Mouse (Mus musculus): ENCODE results near the gene Hspb3.

Hspb3 gene

DNA sequence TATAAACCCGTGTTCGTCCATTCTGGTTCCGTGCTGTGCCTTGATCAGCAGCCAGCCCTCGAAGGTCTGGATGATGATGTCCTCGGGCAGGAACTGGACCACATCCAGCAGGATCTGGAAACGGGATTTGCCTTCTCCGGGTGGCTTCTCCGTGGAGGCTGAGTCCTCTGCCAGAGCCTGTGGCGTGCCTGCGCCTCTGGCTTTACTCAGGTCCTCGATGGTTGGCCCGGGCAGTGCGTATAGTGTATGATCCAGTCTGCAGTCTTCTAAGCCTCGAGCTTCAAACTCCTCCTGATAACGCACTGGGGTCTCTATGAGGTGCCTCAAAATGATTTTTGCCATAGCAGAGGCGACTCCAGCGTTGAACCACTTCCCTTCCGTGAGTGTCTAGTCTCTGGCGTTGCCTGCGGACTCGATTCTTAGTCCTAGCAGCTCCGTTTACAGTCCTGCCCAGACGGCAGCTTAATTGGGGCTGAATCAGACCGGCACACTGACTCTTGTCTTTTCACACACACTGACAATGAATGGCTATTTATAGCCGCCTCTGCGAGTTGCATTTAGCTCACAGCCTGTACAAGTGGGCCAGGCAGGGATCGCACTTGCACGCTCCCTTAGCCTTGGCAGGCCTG lies at the start of gene Hspb3:
Gene Hspb3, minus strand, starts transcription at position 526 of the 629 bp plus-strand sequence.
- no peak for DNase-seq (ENCODE audit: low spot score)

DNA sequence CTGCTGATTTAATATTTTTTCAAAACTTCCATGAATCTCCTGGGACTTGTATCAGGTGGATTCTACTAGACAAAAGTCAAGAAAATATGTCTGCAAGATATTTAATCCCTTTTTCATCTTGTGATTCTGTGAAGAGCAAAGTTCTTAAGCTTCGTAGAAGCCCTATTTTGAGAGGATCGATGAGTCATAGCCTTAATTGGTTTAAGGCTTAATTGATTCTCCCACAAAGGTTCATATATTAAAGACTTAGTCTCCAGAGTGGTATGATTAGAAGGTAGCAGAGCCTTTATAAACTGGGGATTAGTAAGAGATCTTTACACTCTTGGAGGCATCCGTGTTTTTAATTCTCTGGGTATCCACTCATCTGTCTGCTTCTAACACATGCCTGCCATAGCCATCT lies 49.7 kb upstream of the Hspb3 start:
- DNase-seq (ENCODE audit: low spot score): no peak

DNA sequence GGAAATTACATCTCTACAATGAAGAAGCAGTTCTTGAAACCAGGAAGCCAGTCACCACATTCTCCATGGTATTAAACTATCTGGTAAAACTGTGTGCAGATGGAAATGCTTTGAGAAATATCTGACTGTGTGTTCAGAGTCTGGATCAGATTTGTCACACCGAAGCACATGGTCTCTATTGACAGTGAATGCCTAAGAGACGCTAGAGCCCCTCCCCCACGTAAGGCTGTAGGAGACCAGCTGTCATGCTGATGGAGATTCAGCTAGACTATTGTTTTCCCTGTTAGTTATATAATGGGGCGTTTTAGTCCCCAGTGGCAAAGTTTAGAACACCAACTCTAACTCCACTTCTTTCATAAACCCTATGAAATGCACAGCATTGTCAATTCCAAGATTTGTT lies 42.7 kb upstream of the Hspb3 start:
- no peak for DNase-seq (ENCODE audit: low spot score)

DNA sequence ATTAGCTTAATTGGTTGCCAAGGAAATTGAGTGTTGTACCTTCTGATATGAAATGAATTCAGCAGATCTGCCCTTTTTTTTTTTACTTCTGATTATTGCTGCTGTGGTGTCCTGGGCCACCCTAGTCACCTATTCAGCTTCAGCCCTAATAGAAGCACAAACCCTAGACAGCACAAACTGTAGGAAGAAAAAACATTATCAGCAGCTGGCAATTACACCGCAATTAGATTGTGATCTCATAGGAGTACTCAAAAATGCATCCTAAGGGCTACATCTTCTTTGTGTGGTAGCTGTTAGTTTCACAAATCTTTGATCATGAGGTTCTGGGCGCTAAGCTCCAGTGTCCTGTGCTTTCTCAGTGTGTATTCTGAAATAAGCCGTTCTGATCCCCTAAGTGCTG lies 37.7 kb upstream of the Hspb3 start:
- DNase-seq (ENCODE audit: low spot score): no peak

DNA sequence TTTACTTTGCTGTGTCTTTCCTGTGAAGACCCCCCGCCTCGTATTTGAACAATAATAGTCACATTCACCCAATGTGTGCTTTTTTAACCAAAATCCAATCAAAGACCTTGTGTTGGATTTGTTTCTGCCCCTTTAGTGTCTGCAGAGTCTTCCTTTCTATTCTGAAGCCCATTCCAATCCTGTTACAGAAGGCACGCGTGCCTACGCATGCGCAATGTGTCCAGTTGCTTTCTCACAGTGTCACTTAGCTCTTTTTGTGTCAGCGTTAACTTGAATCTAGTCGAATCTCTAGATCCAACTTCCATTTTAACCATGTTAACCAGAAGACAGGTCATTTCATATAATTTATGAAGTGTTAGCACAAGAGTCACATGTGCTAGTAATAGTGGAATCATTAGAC lies 36.5 kb upstream of the Hspb3 start:
- no peak for DNase-seq (ENCODE audit: low spot score)

DNA sequence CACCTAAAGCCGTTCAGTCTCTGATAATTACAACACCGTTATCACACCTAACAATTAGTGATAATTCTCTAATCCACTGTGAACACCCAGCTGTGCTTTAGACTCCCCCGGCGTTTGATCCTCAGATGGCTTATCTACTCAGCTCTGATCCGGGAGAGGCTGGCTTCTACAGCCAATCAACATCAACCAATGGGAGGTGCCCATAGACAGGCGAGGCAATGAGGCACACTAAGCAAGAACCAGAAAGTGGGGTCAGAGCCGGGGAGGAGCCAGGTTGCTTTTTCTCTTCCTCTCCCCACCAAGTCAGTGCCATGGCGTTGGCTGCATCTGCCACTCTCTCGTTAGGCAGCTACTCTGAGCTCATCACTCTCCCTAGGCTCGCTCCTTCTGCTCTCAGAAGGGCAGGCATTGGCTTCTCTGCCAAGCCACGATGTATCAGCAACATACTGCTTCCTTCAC lies 36.0 kb upstream of the Hspb3 start:
- no peak for DNase-seq (ENCODE audit: low spot score)

DNA sequence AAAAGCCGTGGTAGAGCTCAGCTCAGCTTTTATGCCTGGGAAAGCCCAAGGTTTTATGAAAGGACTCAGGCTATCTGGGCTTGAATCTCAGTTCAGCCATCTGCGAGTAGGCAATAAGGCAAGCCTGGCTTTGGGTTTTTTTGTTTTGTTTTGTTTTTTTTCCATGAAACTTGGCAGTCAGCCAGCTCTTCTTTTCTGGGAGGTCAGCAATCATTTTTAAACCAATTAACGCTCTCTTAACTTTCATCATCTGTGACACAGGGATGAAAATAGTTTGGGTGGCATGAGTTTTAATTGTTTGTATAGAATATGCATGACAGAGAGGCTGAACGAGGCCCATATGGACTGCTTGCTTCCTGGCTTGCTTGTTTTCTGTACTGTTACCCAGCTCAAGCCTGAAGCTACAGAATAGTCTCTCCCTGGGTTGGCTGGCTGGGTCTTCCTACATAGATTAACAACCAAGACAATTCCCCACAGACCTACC lies 33.4 kb upstream of the Hspb3 start:
- no peak for DNase-seq (ENCODE audit: low spot score)

DNA sequence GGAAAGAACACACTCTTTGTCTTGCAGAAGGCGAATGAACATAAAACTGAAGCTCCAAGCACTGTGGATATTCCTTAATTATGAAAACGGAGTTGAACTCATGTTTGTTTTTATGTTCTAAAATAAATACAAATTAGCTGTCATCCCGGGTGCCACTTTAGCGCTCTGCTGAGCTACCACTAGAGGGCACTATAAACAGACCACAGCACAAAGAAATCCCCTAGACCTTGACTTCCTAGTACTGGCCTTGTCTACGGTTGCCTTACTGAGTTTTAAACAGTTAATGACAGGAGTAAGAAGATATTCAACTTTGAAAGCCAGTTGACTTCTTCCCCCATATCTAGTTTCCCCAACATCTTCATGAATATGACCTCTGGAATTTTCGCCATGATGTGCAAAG lies 29.9 kb upstream of the Hspb3 start:
- DNase-seq (ENCODE audit: low spot score): peak; percentile 67

DNA sequence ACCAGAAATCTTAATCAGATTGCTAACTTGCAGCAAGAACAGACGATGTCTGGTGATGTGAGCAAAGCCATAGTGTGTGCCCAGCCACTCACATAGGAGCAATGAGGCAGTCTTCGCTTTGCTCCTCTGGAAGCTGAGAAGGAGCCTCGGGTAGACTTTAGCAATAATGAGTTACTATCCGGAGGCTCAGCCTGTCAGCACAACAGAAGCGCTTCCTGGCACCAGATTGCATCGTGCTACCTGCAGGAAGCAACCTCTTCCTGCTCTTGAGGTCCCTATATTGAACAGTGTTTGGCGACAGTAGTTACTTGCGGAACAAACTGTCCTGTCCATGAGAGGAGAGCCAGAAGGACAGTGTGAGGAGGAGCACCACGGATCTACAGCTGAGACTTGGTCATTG lies 28.2 kb upstream of the Hspb3 start:
- DNase-seq (ENCODE audit: low spot score): no peak

DNA sequence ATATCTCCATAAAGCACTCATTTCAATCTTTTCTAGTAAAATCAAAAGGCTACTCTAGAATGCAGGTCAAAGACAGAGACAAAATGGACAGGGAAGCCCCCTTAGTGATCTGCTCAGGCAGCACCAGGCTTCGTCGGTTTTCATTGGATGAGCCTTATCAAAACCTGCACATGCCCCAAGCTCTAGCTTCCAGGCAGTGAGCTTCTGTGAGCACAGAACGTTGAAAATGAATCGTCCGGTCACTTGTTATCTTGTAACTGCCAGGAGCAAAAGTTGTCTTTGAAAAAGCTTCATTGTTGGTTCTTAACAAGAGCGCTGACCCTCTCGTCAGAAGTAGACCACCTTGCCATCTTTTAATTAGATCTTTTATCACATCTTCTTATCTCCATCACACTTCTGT lies 26.4 kb upstream of the Hspb3 start:
- no peak for DNase-seq (ENCODE audit: low spot score)

DNA sequence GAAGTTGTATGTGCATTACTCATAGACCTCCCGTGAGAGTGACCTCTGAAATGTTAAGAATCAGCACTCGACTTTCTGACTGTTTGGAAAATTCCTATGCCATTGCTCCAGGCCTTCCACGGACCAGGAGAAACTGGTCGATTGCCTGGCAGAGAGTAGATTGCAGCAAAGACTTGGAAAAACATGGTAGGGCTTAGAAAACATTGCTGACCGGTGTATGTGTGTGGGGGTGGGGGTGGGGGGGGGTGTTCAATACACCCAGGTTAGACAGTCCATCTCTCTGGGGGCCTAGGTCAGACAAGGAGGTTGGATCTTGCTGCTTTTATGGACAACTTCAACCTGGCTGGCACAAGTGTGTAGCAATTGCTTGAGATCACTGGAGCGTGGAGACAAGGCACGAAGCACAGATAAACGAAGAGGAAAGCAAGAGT lies 23.2 kb upstream of the Hspb3 start:
- no peak for DNase-seq (ENCODE audit: low spot score)

DNA sequence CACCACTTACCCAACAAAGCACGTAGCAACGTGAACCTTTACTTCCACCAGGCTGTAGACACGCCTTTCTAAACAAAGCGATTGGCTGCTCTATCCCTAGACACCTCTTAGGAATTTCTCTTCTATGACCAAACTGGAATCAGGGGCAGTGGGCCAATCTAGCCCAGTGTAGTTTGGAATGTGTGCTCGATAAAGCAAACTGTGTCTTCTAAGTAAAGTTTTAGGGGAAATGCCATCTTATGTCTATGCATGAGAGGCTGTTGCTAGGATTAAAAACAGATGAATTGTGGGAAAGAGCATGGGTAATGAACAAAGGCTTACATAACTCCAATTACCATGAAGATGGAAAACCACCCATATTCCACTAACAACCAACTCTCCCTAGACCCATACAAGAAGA lies 19.3 kb upstream of the Hspb3 start:
- no peak for DNase-seq (ENCODE audit: low spot score)

DNA sequence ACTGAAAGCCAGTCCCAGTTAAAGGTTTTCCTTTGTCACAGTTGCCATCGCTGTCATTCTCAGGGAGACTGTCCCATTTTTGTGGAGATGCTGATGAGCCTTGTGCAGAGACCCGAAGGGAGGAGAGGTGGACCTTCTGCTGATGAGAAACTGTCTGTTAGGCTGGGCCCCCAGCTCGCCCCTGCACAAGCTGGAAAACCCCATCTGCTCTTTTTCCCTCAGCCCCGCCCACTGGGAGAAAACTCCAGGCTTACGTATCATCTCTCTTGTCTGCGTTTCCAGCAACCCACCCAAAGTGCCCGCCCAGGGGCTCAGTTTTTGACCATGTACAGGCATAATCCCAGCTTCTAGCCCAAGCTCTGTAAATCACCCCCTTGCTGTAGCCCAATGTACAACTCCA lies 17.2 kb upstream of the Hspb3 start:
- DNase-seq (ENCODE audit: low spot score): peak; percentile 36

DNA sequence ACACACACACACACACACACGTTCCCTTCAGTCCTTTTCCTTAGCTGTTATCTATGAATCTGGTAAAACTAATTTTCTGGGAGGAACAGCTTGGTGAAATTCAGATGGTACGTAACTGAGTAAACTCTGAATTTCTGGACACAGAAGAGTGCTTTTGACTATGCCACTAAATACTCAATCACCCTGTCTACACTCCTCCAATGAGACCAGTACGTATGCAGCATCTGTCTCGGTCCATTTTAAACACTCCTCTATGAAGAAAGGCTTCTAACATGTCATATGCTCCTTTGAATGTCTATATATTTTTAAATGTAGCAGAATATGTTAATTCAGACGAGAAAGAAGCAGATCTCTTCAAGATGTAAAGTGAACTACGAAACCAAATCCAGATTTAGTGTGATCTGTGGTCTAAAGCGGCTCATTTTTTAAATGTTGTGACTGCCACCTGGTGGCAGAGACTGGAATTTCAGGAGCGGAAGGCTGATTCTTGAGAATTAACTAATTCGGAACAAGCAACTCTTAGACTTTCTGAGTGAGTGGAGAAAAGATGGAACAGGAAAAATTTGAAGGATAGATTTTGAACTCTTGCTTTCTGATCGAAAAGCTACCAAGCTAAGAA lies 6.1 kb upstream of the Hspb3 start:
- DNase-seq (ENCODE audit: low spot score): peak; percentile 77

DNA sequence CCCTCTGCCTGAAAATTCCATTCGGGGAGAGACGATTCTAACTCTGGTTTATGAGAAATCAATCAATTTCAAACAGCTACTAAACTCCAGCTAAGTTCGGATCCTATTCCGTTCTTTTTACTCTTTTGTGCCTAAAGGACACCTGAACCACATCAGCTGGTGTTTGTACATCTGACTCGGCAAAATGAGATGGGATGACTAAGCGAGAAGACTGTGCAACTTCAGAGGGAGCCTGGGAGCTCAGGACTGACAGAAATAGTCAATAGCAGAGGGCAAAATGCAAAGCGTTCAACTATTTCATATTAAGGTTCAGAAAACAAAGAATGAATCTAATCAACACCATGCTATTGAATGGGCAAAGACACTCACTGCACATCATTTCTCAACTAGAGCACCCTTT lies 407 bp upstream of the Hspb3 start:
- DNase-seq (ENCODE audit: low spot score): no peak

DNA sequence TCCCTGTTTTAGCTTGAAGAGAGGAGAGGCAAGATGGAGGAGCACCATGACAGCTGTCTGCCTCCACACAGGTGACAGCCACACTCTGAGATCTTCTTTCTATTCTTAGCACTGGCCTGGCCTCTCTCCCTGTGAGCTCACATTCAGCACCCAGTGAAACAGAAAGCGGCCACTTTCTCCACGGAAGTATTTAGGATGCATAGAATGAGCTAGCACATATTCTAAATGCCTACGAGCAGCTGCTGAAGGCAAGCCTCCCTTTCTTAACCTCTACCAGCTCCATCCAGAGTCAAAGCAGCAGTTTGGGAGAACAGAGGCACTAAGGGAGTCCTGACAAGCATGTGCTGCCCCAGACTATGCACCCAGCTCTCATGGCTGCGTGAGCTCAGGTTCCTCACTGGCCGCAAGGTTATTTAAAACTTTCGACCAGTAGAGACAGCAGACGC lies 1.6 kb downstream of the Hspb3 start:
- DNase-seq (ENCODE audit: low spot score): no peak

DNA sequence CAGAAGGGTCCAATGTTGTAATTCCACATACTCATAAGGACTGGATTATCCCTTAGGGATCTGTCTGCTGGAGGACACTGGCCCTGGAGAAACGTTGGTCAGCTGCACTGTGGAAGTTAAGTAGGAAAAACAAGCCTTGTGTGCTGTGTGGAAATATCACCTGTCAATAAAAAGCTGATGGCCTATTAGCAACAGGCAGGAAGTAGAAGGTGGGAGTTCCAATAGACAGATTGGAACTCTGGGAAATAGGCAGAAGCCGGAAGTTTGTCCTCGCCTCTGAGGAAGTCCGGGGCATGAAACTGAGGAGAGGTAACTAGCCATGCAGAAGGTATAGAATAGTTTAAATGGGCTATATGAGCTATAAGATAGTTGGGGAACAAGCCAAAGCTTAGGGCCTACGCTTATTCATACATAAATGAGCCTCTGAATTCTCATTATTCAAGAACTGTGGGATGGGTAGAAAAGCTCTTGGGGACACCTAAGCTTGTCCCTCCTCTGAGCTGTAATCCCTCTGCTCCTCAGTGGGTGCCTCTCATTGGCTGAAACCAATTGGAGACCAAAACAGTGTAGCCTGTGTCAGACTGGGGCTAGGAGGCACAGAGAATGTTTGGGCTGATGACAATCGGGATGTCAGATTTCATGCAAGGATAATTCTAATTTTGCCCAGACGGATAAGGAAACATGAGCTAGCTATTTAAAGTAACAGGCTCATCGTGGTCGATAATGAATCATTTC lies 2.7 kb downstream of the Hspb3 start:
- DNase-seq (ENCODE audit: low spot score): peak; percentile 36

DNA sequence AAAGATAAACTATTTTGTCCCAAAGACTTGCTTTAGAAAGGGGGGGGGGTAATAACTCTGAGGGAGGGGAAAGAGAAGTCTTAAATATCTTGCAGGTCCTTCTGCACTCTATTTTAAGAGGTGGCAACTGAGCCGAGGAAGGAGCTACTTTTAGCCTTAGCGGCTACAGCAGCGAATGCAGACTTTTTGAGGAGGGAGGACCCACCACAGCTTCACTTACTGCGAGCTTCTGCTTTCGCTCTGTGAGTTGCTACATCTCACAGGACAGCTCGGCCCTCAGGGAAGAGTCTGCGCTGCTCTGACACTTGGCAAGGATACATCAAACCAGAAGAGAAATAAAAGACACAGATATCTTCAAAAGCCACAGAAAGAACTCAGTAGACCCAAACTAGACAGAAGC lies 6.3 kb downstream of the Hspb3 start:
- peak; percentile 46 for DNase-seq (ENCODE audit: low spot score)

DNA sequence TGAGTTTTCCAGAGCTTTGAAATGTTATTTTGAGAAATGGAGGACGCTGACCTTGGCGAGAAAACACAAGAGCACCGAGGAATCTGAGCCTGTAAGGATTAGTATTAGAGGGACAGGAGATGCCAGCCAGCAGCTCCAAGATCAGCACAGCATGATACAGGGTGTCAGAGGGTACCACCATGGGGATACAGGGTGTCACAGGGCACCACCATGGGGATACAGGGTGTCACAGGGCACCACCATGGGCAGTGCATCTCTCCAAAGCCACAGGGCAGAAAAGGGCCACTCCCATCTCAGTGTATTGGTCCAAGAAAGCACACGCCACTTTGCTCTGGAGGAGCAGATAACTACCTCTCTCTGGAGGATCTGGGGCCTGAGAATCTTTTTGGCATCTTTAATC lies 6.8 kb downstream of the Hspb3 start:
- no peak for DNase-seq (ENCODE audit: low spot score)

DNA sequence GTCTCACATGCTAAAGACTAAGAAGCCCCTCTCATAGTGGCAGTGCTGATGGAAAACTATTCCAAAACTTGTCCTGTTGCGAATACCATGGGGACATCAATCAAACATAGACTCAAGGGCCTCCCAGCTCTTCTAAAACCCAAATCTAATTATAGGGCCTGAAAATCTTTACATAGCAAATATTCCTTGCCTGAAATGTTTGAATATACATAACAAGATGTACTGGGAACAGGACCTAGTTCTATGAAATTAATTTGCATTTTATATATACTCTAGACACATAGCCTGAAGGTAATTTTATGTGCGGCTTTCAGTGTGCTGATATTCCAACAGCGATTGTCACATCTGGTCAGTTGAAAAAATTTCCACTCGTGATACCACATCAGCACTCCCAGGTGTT lies 8.0 kb downstream of the Hspb3 start:
- no peak for DNase-seq (ENCODE audit: low spot score)

DNA sequence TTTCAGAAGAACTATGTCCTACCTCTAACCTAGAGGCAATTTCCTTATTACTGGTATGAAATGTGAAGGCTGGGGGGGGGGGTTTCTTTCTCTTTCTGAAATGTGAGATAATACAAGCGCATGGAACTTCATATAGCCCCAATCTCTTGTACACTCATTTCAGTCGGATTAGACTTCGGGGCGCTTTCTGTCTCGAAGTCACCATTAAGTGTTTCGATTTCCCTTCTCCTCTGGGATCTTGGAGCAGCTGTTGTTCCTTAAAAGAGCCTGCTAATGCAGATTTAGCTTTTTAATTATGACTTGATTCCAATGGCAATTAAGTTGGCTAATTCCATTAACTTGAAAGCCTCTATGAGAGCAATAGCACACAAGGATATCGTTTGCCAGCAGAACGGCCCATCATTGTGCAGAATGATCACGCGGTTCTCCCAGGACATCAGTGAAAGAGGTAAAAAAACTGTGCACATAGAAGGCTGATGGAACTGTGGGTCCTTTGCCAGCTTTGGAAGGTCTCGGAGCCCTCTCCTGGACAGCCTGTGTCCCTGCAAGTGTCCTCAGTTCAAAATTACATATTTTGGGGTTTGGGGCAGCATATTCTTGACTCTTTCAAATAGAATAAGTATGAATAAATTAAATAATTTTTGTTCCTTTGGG lies 22.4 kb downstream of the Hspb3 start:
- no peak for DNase-seq (ENCODE audit: low spot score)

DNA sequence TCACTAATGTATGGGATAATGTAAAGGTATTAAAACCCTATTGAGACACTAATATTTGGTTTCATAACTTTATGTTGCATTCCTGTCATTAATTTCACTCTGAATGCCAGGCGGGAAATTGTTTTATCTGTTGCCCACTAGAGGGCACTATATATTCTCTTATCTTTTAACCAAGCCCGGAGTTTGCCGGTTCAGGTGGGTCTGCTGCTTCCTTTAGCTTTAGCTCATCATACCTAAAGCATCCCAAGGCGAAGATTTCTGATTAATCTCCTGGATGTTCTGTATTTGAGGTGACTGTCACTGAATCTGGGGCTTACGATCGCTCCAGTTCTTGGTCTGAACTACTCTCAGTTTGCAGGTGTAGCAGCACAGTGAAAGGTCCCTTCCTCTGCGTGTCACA lies 24.6 kb downstream of the Hspb3 start:
- DNase-seq (ENCODE audit: low spot score): peak; percentile 26

DNA sequence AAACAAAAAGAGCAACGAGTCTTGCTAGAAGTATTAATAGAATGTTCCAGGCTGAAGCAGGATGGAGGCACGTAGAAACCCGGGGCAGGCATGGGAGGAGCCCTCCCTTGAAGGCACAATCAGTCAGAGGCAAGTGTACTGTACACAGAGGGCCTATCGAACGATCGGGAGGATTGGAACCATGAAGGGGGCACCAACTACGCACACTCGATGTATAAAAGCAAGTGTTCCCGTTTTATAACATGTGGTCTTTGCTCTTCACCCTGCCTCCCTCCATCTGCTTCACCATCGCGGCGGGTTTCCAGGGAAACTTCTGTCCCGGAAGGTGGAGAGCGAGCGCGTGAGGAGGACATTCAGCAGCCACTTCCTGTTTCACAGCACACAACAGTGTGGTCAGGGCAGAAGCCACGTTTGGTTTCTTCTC lies 27.7 kb downstream of the Hspb3 start:
- DNase-seq (ENCODE audit: low spot score): peak; percentile 22

Measured in layer of hippocampus, adult 11-12 months (tissue).